Mouse (Mus musculus) embryonic facial prominence, embryonic 15.5 days (tissue): ENCODE data around the gene Otud6a. TPM values are rescaled to one million over a fixed set of nuclear protein-coding genes. Genes with fewer than 3 reads are reported as not detected.

ENCODE experiments used
- ATAC-seq: fragments of 200-750 bp; cut with Nextera tagmentation; 2 replicates; pipeline ENCODE4 v1.8.0; 2017; ENCODE audit warnings: low read depth, moderate TSS enrichment; ENCODE audit not compliant: insufficient number of reproducible peaks, low FRiP score, low TSS enrichment
- H3K27ac ChIP-seq: fragments of 300-500 bp; sonication (generic); replicated peaks from 2 replicates; pipeline ENCODE4 v1.5.1; 2015; ENCODE audit warnings: mild to moderate bottlenecking, inconsistent platforms
- H3K27me3 ChIP-seq: fragments of 300-500 bp; sonication (generic); 2 replicates; pipeline ENCODE4 v1.6.1; 2015; ENCODE audit warnings: inconsistent platforms
- H3K36me3 ChIP-seq: fragments of 300-500 bp; sonication (generic); 2 replicates; pipeline ENCODE4 v1.6.1; 2015; ENCODE audit warnings: mild to moderate bottlenecking, inconsistent platforms
- H3K4me1 ChIP-seq: fragments of 300-500 bp; sonication (generic); 2 replicates; pipeline ENCODE4 v1.6.1; 2015; ENCODE audit warnings: inconsistent platforms
- H3K4me2 ChIP-seq: fragments of 300-500 bp; sonication (generic); replicated peaks from 2 replicates; pipeline ENCODE4 v1.6.1; 2015; ENCODE audit warnings: mild to moderate bottlenecking, inconsistent platforms
- H3K4me3 ChIP-seq: fragments of 300-500 bp; sonication (generic); replicated peaks from 2 replicates; pipeline ENCODE4 v1.5.1; 2015; ENCODE audit warnings: mild to moderate bottlenecking, inconsistent platforms
- H3K9ac ChIP-seq: fragments of 300-500 bp; sonication (generic); 2 replicates; pipeline ENCODE4 v1.6.1; 2015; ENCODE audit warnings: inconsistent platforms
- H3K9me3 ChIP-seq: fragments of 300-500 bp; sonication (generic); replicated peaks from 2 replicates; pipeline ENCODE4 v1.6.1; 2016; ENCODE audit warnings: inconsistent platforms
- WGBS: fragments of 180-500 bp; shearing (Covaris S2); methylation state at CpG from one replicate; pipeline ENCODE4 v1.1.7; 2015; 5-methylcytosine and 5-hydroxymethylcytosine counted together
- microRNA counts: library from miRNA; unstranded; fragments of <30 nt; microRNA quantifications from one replicate; lab custom pipeline; 2016
- microRNA-seq: library from miRNA; unstranded; fragments of <30 nt; microRNA quantifications from one replicate; pipeline ENCODE4, GENCODE M21; 2016; ENCODE audit warnings: borderline number of aligned reads
- polyA plus RNA-seq: library from polyadenylated mRNA; unstranded; fragments of >200 nt; fragmentation: Nextera tagmentation; extraction: Ambion mirVana; gene quantifications from 2 replicates; pipeline ENCODE4 v1.2.1, GENCODE M21; 2015

Gene Otud6a
- polyA plus RNA-seq, 1 experiment from 2014 or later: not detected

GRCm38 (mm10) chrX:100470126-100470525 is 41.3 kb downstream of the Otud6a start:
- Histone ChIP-seq H3K27me3 (0 out of 2 replicates have a peak, but pooled peaks cover 7% of the 10 kb centered on the region), H3K36me3 (no peaks in the 10 kb centered on the region), H3K4me2 (no peak overlapping the region), H3K27ac (no peak overlapping the region), H3K9me3 (no peaks in the 10 kb centered on the region), H3K4me1 (no peaks in the 10 kb centered on the region), H3K4me3 (no peak overlapping the region), H3K9ac (no peak overlapping the region)
- 79% methylated on average over 3 of the region's 3 CpGs for WGBS
- ATAC-seq: no peak

GRCm38 (mm10) chrX:100471491-100471890 is 42.7 kb downstream of the Otud6a start:
- Histone ChIP-seq H3K9me3 (no peaks in the 10 kb centered on the region), H3K4me1 (no peaks in the 10 kb centered on the region), H3K4me2 (no peak overlapping the region), H3K36me3 (no peaks in the 10 kb centered on the region), H3K9ac (no peak overlapping the region), H3K27ac (no peak overlapping the region), H3K27me3 (peaks cover 9% of the 10 kb centered on the region; the same call in 1 of the 2 replicates), H3K4me3 (no peak overlapping the region)
- WGBS: 71% methylated on average over 3 of the region's 3 CpGs
- no peak for ATAC-seq

- H3K4me2 ChIP-seq: no peak overlapping the region
- H3K9ac ChIP-seq: no peak overlapping the region
- no peak overlapping the region for H3K27ac ChIP-seq
- no peaks in the 10 kb centered on the region for H3K9me3 ChIP-seq
- peaks cover 8% of the 10 kb centered on the region; the same call in 1 of the 2 replicates for H3K27me3 ChIP-seq
- H3K4me3 ChIP-seq: no peak overlapping the region
- WGBS: 68% methylated on average over 4 of the region's 4 CpGs
- no peak for ATAC-seq
- H3K4me1 ChIP-seq: no peaks in the 10 kb centered on the region
- no peaks in the 10 kb centered on the region for H3K36me3 ChIP-seq
Observed at GRCm38 (mm10) chrX:100475569-100476223, 46.9 kb downstream of the Otud6a start.

MicroRNAs within 50 kb of the gene (microRNA counts, 519-probe panel; counts per million panel counts)
- 2,696 counts per million, percentile 63 among the panel's probes with 10 or more counts for microRNA mmu-miR-676 (lab: Ali Mortazavi, UCI)

Small RNA genes lying within 50 kb of the gene (microRNA-seq; reads per million reads assigned to microRNA genes)
- 1,264 reads per million, percentile 78 among the genes with 10 or more reads in this experiment for gene Mir676

Other genes starting within 250 kb of the Otud6a start
- gene Awat2, start 13.7 kb downstream of the Otud6a start, polyA plus RNA-seq: 0.80 and 0.88 TPM in 2 replicates
- gene Igbp1, start 65.3 kb downstream of the Otud6a start, polyA plus RNA-seq: 36.2 and 38.3 TPM in 2 replicates
- not detected in 2 replicates for gene Dgat2l6, start 95.8 kb downstream of the Otud6a start, polyA plus RNA-seq
- 0.51 TPM in 1 of 2 replicates, not detected in the other for gene Awat1, start 143.2 kb downstream of the Otud6a start, polyA plus RNA-seq
- gene P2ry4, start 165.9 kb downstream of the Otud6a start, polyA plus RNA-seq: 1.2 TPM in 2 replicates
- not detected in 2 replicates for gene Arr3, start 176.5 kb downstream of the Otud6a start, polyA plus RNA-seq
- gene Kif4, start 196.7 kb downstream of the Otud6a start, polyA plus RNA-seq: 19.6 and 21.2 TPM in 2 replicates
- 106 and 116 TPM in 2 replicates for gene Pdzd11, start 197.6 kb downstream of the Otud6a start, polyA plus RNA-seq